Mouse (Mus musculus) cerebellum, adult 2 months (tissue): ENCODE measurements around the gene Pfn1.

Experiments
- CTCF ChIP-seq: fragments of 200-500 bp; IDR thresholded peaks from 2 replicates; pipeline ENCODE4 v1.5.1; 2011; ENCODE audit warnings: low read depth, mild to moderate bottlenecking, control low read depth, low read length, moderate library complexity, borderline replicate concordance; ENCODE audit not compliant: insufficient read depth
- POLR2A ChIP-seq: fragments of 200-500 bp; IDR thresholded peaks from 2 replicates; pipeline ENCODE4 v1.6.1; 2011; ENCODE audit warnings: low read length, control low read depth, borderline replicate concordance; ENCODE audit not compliant: insufficient read depth

DNA sequence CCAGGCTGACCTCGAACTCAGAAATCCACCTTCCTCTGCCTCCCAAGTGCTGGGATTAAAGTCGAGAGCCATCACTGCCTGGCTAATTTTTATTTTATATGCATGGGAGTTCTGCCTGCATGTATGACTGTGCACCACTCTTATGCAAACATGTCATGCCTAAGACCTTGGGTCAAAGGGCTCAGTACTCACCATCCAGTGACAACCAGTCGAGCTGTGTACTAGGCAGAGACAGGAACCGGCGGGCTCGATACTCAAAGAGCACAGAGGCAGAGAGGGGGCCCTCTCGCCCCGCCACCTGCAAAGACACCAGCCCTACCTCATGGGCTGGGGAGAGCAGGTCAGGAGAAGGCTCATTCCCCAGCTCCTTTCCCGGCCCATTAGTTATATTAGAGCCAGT is 23.6 kb upstream of the Pfn1 start:
- no peak for TF ChIP-seq POLR2A
- no peak for TF ChIP-seq CTCF
